Mouse (Mus musculus) kidney, embryonic 15.5 days (tissue): ENCODE results near the gene Galnt15. TPM values are rescaled to one million over a fixed set of nuclear protein-coding genes. Genes with fewer than 3 reads are reported as not detected.

Experiments
- ATAC-seq: fragments of 200-750 bp; cut with Nextera tagmentation; replicated peaks from 2 replicates; pipeline ENCODE4 v1.8.0; 2017; ENCODE audit warnings: moderate TSS enrichment; ENCODE audit not compliant: low FRiP score
- H3K27ac ChIP-seq: fragments of 300-500 bp; sonication (generic); 2 replicates; pipeline ENCODE4 v1.5.1; 2015; ENCODE audit warnings: mild to moderate bottlenecking, inconsistent platforms
- H3K27me3 ChIP-seq: fragments of 300-500 bp; sonication (generic); 2 replicates; pipeline ENCODE4 v1.6.1; 2015; ENCODE audit warnings: inconsistent platforms
- H3K36me3 ChIP-seq: fragments of 300-500 bp; sonication (generic); 2 replicates; pipeline ENCODE4 v1.6.1; 2015; ENCODE audit warnings: inconsistent platforms
- H3K4me1 ChIP-seq: fragments of 300-500 bp; sonication (generic); 2 replicates; pipeline ENCODE4 v1.6.1; 2015; ENCODE audit warnings: inconsistent platforms
- H3K4me2 ChIP-seq: fragments of 300-500 bp; sonication (generic); 2 replicates; pipeline ENCODE4 v1.6.1; 2015; ENCODE audit warnings: moderate library complexity, mild to moderate bottlenecking, inconsistent platforms
- H3K4me3 ChIP-seq: fragments of 300-500 bp; sonication (generic); replicated peaks from 2 replicates; pipeline ENCODE4 v1.5.1; 2015; ENCODE audit warnings: mild to moderate bottlenecking, inconsistent platforms
- H3K9ac ChIP-seq: fragments of 300-500 bp; sonication (generic); 2 replicates; pipeline ENCODE4 v1.6.1; 2015; ENCODE audit warnings: mild to moderate bottlenecking, inconsistent platforms
- H3K9me3 ChIP-seq: fragments of 300-500 bp; sonication (generic); replicated peaks from 2 replicates; pipeline ENCODE4 v1.6.1; 2016; ENCODE audit warnings: inconsistent platforms
- WGBS: fragments of 180-500 bp; shearing (Covaris S2); methylation state at CpG from one replicate; pipeline ENCODE4 v1.1.7; 2015; ENCODE audit warnings: mixed read lengths; 5-methylcytosine and 5-hydroxymethylcytosine counted together
- polyA plus RNA-seq: library from polyadenylated mRNA; unstranded; fragments of >200 nt; fragmentation: Nextera tagmentation; extraction: Ambion mirVana; gene quantifications from 2 replicates; pipeline ENCODE4 v1.2.1, GENCODE M21; 2015

Galnt15 gene
- polyA plus RNA-seq, 1 experiment from 2014 or later, result 0.38 TPM

GRCm38 (mm10) chr14:32042108-32042507 is 13.3 kb downstream of the Galnt15 start:
- Histone ChIP-seq H3K4me3 (no peak overlapping the region), H3K36me3 (no peaks in the 10 kb centered on the region), H3K9ac (no peak overlapping the region), H3K4me2 (no peak overlapping the region), H3K4me1 (no peaks in the 10 kb centered on the region), H3K9me3 (no peaks in the 10 kb centered on the region), H3K27me3 (no peaks in the 10 kb centered on the region), H3K27ac (no peak overlapping the region)
- ATAC-seq, result no peak
- 34% methylated on average over 5 of the region's 5 CpGs for WGBS

- no peak for ATAC-seq
- Histone ChIP-seq H3K4me2 (no peak overlapping the region), H3K27me3 (no peaks in the 10 kb centered on the region), H3K4me1 (no peaks in the 10 kb centered on the region), H3K9ac (no peak overlapping the region), H3K4me3 (no peak overlapping the region), H3K36me3 (no peaks in the 10 kb centered on the region), H3K27ac (no peak overlapping the region), H3K9me3 (no peaks in the 10 kb centered on the region)
- 73% methylated on average over 8 of the region's 8 CpGs for WGBS
Measured at GRCm38 (mm10) chr14:32046357-32046756, 17.6 kb downstream of the Galnt15 start.

DNA sequence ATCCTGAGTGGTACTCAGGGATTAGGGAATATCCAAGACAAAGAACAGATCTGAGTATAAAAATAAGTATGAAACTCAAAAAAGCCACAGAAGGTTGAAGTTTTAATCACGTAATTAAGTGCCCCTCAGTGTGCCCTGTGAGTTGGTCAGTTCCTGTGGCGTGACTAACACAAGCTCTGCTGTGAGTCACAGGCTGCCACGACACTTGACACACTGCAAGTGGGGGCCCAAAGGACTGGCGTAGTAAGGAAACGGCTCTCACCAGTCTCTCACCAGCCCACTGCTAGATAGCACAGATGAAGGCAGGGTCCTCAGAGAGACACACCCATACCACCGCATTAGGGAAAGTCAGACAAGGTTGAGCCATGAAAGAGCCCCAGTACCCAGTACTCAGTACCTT is 21.4 kb downstream of the Galnt15 start:
- Histone ChIP-seq H3K27ac (no peak overlapping the region), H3K27me3 (no peaks in the 10 kb centered on the region), H3K36me3 (no peaks in the 10 kb centered on the region), H3K9me3 (no peaks in the 10 kb centered on the region), H3K4me3 (no peak overlapping the region), H3K9ac (no peak overlapping the region), H3K4me1 (no peaks in the 10 kb centered on the region), H3K4me2 (no peak overlapping the region)
- 85% methylated on average over 6 of the region's 6 CpGs for WGBS
- ATAC-seq, result no peak

DNA sequence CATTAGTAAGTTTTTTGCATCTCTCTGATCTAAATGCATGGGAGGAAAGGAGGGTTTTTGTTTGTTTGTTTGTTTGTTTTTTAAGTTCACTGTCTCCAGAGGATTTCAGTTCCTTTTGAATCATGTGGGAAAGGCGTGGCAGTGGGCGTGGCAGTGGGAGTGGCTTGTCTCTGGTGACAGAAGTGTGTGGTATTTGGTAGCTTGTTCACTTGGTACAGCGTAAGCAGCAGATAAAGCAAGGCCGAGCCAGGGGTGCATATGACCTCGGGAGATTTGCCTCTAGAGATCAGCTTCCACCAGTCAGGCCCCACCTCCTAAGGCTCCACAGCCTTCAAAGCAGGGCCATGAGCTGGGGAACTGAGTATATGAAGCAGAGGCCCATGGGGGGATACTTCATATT is 25.1 kb downstream of the Galnt15 start:
- Histone ChIP-seq H3K9me3 (no peaks in the 10 kb centered on the region), H3K27me3 (no peaks in the 10 kb centered on the region), H3K9ac (no peak overlapping the region), H3K4me2 (no peak overlapping the region), H3K27ac (no peak overlapping the region), H3K4me1 (no peaks in the 10 kb centered on the region), H3K4me3 (no peak overlapping the region), H3K36me3 (no peaks in the 10 kb centered on the region)
- WGBS, result 77% methylated on average over 5 of the region's 5 CpGs
- no peak for ATAC-seq

DNA sequence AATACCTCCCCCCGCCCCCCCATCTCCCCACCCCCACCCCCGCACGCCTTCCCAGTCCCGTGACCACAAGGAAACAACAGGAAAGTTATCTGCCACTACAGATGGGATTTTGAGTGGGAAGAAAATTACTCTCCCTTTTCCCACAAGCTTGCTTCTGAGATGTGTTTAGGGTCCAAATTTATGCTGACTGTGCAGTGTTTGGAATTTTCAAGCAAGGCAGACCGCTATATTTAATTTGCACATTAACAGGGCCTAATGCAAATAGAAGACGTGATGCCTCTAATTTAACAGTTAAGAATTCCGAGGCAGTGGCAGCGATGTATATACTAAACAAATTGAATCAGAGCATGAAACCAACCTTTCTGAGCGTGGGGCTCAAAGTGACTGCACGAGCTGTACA is 26.0 kb downstream of the Galnt15 start:
- Histone ChIP-seq H3K4me3 (no peak overlapping the region), H3K36me3 (no peaks in the 10 kb centered on the region), H3K27ac (no peak overlapping the region), H3K9me3 (no peaks in the 10 kb centered on the region), H3K27me3 (no peaks in the 10 kb centered on the region), H3K4me2 (no peak overlapping the region), H3K4me1 (no peaks in the 10 kb centered on the region), H3K9ac (no peak overlapping the region)
- 62% methylated on average over 10 of the region's 10 CpGs for WGBS
- no peak for ATAC-seq

DNA sequence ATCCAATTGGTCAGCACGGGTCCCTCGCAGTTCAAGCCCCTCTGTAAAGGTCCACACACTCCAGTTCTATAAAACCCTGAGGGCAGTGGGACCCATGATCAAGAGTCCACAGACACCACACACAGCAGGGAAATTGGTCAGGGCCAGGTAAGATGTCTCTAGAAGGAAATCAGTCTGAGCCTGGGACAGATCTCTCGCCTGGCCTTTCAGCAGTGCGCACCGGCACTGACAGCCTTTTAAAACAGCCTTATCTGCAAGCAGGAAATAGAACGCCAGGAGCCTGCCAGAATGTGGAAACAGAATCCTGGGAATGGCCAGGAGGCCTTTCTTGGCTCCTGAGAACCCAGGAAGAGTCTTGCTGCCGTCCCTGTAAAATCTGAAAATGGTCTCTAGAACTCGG is 27.0 kb downstream of the Galnt15 start:
- 67% methylated on average over 8 of the region's 8 CpGs for WGBS
- Histone ChIP-seq H3K4me3 (no peak overlapping the region), H3K9ac (no peak overlapping the region), H3K27ac (no peak overlapping the region), H3K4me2 (no peak overlapping the region), H3K36me3 (no peaks in the 10 kb centered on the region), H3K4me1 (no peaks in the 10 kb centered on the region), H3K27me3 (no peaks in the 10 kb centered on the region), H3K9me3 (no peaks in the 10 kb centered on the region)
- no peak for ATAC-seq

DNA sequence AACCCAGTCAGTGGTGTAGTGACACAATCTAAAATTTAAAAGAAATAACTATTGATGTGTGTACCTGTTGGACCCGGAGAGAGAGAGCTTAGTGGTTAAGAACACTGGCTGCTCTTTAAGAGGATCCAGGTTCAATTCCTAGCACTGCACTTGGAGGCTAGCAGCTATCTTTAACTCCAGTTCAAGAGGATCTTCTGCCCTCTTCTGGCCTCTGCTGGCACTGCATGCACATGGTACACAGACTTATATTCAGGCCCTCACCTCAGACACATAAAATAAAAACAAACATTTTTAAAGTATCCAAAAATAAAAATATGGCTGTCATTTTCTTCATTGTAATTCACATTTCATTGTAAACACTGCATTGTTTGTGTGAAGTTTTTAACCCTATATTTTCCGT is 27.9 kb downstream of the Galnt15 start:
- no peaks in the 10 kb centered on the region for H3K4me1 ChIP-seq
- H3K4me2 ChIP-seq, result no peak overlapping the region
- no peak for ATAC-seq
- no peak overlapping the region for H3K27ac ChIP-seq
- H3K4me3 ChIP-seq, result no peak overlapping the region
- no peak overlapping the region for H3K9ac ChIP-seq
- no peaks in the 10 kb centered on the region for H3K36me3 ChIP-seq
- no peaks in the 10 kb centered on the region for H3K9me3 ChIP-seq
- H3K27me3 ChIP-seq, result no peaks in the 10 kb centered on the region
- 96% methylated on average over 2 of the region's 2 CpGs for WGBS

- no peaks in the 10 kb centered on the region for H3K36me3 ChIP-seq
- H3K4me1 ChIP-seq, result no peaks in the 10 kb centered on the region
- H3K9ac ChIP-seq, result no peak overlapping the region
- no peaks in the 10 kb centered on the region for H3K9me3 ChIP-seq
- ATAC-seq, result no peak
- H3K27me3 ChIP-seq, result no peaks in the 10 kb centered on the region
- WGBS, result 84% methylated on average over 4 of the region's 4 CpGs
- no peak overlapping the region for H3K27ac ChIP-seq
- H3K4me2 ChIP-seq, result no peak overlapping the region
- H3K4me3 ChIP-seq, result no peak overlapping the region
Measured at GRCm38 (mm10) chr14:32057664-32058063, 28.9 kb downstream of the Galnt15 start.

DNA sequence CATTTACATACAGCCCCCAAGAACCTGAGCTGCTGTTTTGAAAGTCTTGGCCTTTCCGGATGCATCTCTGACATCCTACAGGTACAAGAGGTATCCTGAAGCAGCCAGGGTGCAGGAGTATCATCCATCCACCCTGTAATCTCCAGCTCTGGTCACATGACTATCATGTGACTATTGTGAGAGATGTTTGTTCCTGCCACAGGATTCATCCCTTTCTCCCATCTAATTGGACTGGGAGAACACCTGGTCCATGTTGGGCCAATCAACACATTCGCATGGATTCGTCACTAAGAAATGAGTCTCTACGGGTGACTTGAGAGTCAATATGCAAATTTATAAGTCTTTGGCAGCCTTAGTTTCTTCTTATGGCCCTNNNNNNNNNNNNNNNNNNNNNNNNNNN is 32.6 kb downstream of the Galnt15 start:
- Histone ChIP-seq H3K4me2 (no peak overlapping the region), H3K27me3 (no peaks in the 10 kb centered on the region), H3K27ac (no peak overlapping the region), H3K9me3 (peaks cover 10% of the 10 kb centered on the region; the same call in 1 of the 2 replicates), H3K4me1 (no peaks in the 10 kb centered on the region), H3K36me3 (no peaks in the 10 kb centered on the region), H3K9ac (no peak overlapping the region), H3K4me3 (no peak overlapping the region)
- no peak for ATAC-seq
- WGBS, result 80% methylated on average over 4 of the region's 4 CpGs

DNA sequence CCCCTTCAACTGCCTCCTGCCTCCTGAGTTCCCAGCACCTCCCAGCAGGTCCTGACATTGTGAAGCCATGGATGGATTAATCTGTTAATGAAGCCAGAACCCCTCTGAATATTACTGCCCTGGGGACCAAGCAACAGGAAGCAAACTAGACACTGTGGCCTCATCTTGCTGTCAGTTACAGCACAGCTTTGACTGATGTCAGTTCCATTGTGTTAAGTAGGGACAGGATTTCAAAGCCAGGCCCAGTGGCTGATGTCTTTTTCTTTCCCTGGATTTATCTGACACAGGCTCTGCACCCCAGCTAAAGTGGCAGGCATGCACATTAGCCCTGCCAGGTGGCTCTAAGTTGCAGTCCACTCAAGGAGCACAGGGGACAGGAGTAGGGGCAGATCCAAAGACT is 44.0 kb downstream of the Galnt15 start:
- no peaks in the 10 kb centered on the region for H3K36me3 ChIP-seq
- no peak overlapping the region for H3K9ac ChIP-seq
- peaks cover 23% of the 10 kb centered on the region for H3K4me1 ChIP-seq
- H3K9me3 ChIP-seq, result no peaks in the 10 kb centered on the region
- peak overlapping the region; percentile 82 for H3K27ac ChIP-seq
- H3K4me3 ChIP-seq, result no peak overlapping the region
- no peak overlapping the region for H3K4me2 ChIP-seq
- no peaks in the 10 kb centered on the region for H3K27me3 ChIP-seq
- ATAC-seq, result no peak

GRCm38 (mm10) chr14:32073211-32073685 is 44.5 kb downstream of the Galnt15 start:
- H3K9ac ChIP-seq, result no peak overlapping the region
- no peak for ATAC-seq
- 29% methylated on average over 8 of the region's 8 CpGs for WGBS
- no peak overlapping the region for H3K4me2 ChIP-seq
- no peaks in the 10 kb centered on the region for H3K9me3 ChIP-seq
- H3K36me3 ChIP-seq, result no peaks in the 10 kb centered on the region
- H3K4me3 ChIP-seq, result no peak overlapping the region
- H3K27me3 ChIP-seq, result no peaks in the 10 kb centered on the region
- H3K27ac ChIP-seq, result peak overlapping the region; percentile 82
- peaks cover 23% of the 10 kb centered on the region for H3K4me1 ChIP-seq

GRCm38 (mm10) chr14:32073901-32074300 is 45.1 kb downstream of the Galnt15 start:
- H3K4me1 ChIP-seq, result peaks cover 23% of the 10 kb centered on the region
- H3K27me3 ChIP-seq, result no peaks in the 10 kb centered on the region
- H3K4me3 ChIP-seq, result no peak overlapping the region
- 27% methylated on average over 7 of the region's 7 CpGs for WGBS
- no peak overlapping the region for H3K9ac ChIP-seq
- H3K27ac ChIP-seq, result peak overlapping the region; percentile 82
- peak; percentile 89 for ATAC-seq
- no peaks in the 10 kb centered on the region for H3K9me3 ChIP-seq
- no peaks in the 10 kb centered on the region for H3K36me3 ChIP-seq
- no peak overlapping the region for H3K4me2 ChIP-seq

- ATAC-seq, result no peak
Measured at GRCm38 (mm10) chr14:32076896-32077575, 48.2 kb downstream of the Galnt15 start.

More at GRCm38 (mm10) chr14:32076896-32077575, 48.2 kb downstream of the Galnt15 start:
- Histone ChIP-seq H3K27me3 (no peaks in the 10 kb centered on the region), H3K4me2 (no peak overlapping the region), H3K36me3 (peaks cover 17% of the 10 kb centered on the region), H3K27ac (no peak overlapping the region), H3K9me3 (no peaks in the 10 kb centered on the region), H3K4me1 (peaks cover 20% of the 10 kb centered on the region), H3K9ac (no peak overlapping the region), H3K4me3 (no peak overlapping the region)
- WGBS, result 41% methylated on average over 8 of the region's 8 CpGs
